Mouse (Mus musculus): ENCODE measurements at regions not wholly inside any gene's neighbourhood (a gene's known extent, or its start where the extent isn't known, plus 50 kb on each side); places are given as distances from the start of the nearest gene placed in this dataset.
"Not testable (repeated sequence)": the region's sequence is repeated elsewhere in the genome, so short reads cannot be mapped to it uniquely, and the experiment has no call there.

DNA sequence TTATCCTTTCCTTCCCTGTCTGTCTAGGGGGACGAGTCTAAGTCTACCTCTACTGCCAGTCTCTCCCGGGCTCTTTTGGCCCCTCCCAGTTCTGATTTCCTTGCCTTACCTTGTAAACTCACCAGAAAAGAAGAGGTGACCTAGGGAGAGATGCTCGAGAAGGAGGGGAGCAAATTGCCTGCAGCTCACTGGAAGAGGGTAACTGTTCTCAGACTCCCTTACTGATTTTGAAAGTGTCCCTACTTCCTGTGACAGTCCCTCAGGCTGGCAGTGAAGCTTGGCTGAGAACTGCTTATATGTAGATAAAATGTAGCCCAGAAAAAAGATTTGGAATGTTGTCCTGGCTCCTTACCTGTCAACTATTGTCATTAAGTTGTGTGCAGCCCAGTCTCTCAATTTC is 180.6 kb upstream of the Tab2 start:
- TF ChIP-seq CTCF (conservative IDR thresholded peaks at IDR 0.05), result no peak
- Histone ChIP-seq H3K4me3 (no peak overlapping the region), H3K27ac (no peak overlapping the region)
- DNase-seq (ENCODE audit: low spot score in 2 of 2), result no peak

DNA sequence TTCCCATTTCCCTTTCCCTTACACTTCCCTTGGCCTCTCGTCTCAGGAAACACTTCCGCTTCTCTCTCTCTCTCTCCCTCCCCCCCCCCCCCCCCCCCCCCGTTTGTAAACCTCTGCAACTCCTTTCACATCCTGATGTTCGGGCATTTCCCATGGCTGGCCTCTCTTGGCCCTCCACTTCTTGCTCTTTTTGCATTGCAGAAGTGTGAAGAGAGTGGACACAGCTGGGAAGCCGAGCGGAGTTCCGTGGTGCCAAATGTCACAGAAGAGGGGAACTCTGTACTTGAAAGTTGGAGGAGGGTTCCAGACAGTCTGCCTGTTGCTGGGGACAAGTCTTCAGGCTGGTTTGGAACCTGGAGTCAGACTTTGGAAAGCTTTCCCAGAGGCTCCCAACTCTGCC is 179.2 kb upstream of the Tab2 start:
- Histone ChIP-seq H3K4me3 (no peak overlapping the region), H3K27ac (no peak overlapping the region)

DNA sequence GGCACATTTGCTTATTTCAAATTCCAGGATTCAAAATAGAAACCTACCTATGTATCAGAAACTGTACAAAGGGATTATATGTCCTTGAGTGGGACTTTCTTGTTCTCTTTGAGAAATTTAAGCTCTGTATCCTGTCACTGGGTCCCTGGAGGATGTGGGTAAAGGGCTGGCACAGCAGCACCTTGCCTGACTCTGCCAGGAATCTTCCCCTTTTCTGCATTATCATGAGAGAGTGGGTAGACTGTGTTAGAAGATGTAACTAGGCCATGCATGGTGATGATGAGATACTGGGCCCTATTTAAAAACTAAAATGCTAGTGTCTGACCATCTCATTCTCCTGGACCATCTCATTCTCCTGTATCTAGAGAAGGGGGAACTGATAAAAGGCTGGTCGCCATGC is 178.4 kb upstream of the Tab2 start:
- TF ChIP-seq CTCF (conservative IDR thresholded peaks at IDR 0.05), result no peak
- Histone ChIP-seq H3K27ac (0 out of 2 replicates have a peak overlapping the region, but pooled peaks have one; percentile 28), H3K4me3 (no peak overlapping the region)
- no peak for DNase-seq (ENCODE audit: low spot score in 2 of 2)

More for the DNA sequence above, 179.2 kb upstream of the Tab2 start:
- no peak for TF ChIP-seq CTCF (conservative IDR thresholded peaks at IDR 0.05)
- no peak for DNase-seq (ENCODE audit: low spot score in 2 of 2)

DNA sequence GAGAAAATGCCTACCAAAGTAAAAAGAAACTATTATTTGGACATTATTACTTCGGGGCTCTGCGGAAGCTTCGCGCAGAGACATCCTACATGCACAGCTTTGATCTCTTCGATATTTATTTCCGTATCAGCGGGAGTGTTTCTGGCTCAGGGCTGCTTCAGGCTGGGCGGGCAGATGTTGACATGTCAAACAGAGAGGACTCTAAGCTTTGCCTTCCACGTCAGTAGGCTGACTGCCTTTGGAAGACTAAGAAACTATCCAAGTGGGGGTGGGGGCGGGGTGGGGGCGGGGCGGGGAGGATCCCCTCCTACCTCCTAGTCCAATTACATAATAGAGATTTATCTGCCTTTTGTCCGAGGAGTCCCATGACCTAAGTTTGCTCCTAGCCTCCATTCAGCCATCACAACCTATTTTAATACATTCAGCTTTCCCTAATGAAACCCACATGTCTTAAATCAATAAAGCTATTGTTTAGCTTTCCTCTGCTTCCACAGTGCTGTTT is 177.5 kb upstream of the Tab2 start:
- Histone ChIP-seq H3K4me3 (peak overlapping the region; percentile 23; the same call in 1 of the 2 replicates), H3K27ac (peak overlapping the region; percentile 28; the same call in 1 of the 2 replicates)
- DNase-seq (ENCODE audit: low spot score in 2 of 2), result no peak
- TF ChIP-seq CTCF (conservative IDR thresholded peaks at IDR 0.05), result no peak

DNA sequence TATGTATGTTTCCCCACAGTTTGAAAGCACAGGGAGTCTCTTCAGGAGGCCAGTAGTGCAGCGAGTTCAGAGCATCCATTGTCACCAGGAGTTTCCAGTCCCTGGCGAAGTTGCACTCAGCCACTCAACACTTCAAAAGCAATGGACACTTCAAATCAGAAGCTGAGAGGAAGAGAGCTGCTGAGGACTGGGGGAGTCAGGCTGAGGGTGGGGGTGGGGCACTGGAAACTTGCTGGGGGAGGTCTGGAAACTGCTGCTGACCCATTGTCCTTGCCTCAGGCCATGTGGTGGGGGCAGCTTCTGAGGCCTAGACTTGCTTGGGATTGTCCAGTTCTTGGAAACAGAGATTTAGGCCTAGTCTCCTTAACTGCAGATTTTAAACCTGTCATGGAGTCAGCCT is 176.8 kb upstream of the Tab2 start:
- no peak for DNase-seq (ENCODE audit: low spot score in 2 of 2)
- H3K4me3 ChIP-seq, result no peak overlapping the region
- peak overlapping the region; percentile 1; the same call in 1 of the 2 replicates for H3K27ac ChIP-seq
- no peak for TF ChIP-seq CTCF (conservative IDR thresholded peaks at IDR 0.05)

DNA sequence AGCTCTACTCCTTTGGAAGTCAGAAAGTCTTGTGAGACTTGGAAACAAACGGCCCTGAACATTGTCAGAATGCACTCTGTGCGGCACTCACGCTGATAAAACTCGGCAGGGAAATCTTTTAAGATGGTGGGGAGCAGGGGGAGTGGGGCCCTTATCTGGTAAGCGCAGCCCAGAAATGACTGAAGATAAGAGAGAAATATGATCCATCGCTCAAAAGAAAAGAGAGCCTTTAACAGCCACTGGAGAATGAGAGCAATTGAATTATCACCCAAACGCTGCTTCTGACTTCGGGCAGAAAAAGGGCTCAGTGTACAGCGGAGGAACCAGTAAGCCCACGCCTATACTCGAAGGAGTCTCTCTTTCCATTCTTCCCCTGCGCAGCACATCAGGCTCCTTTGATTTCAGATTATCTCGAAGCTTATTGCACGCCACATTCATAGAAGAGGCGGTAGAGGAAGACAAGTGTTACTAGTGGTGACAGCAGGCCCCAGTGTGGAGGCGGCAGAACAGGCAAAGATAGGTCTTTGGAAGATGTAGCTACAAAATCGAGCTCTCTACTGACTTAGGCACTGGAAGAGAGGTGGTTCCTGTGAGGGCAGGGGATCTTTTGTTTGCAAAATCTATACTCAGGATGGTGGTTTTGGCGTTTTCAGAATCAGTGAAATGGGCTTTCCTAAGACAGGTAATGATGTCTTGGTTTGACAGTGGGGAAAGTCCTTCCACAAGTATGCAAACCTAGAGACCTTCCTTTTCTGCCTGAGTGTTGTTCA is 174.6 kb upstream of the Tab2 start:
- Histone ChIP-seq H3K27ac (peak overlapping the region; percentile 78), H3K4me3 (no peak overlapping the region; the same call in 1 of the 2 replicates)
- no peak for TF ChIP-seq CTCF (conservative IDR thresholded peaks at IDR 0.05)
- DNase-seq (ENCODE audit: low spot score in 2 of 2), result peak; percentile 68 to 76

DNA sequence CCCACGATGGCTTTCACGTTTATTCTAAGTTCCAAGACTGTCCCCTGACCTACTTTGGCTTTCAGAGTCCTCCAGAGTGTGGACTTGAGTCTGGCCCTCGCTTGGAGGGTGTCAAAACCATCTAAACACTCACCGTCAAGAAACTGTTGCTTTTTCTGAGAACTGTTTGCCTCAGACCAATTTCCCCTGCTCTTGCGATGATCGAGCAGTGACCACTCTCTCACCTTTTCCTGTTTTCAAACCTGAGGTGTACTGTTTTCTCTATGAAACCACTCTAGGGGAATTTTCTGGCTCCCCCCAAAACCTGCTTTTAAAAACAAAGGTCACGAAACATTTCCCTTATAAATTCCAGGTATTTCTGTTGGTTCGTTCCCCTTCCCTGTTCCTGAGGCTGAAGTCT is 174.0 kb upstream of the Tab2 start:
- DNase-seq (ENCODE audit: low spot score in 2 of 2), result no peak
- no peak for TF ChIP-seq CTCF (conservative IDR thresholded peaks at IDR 0.05)
- Histone ChIP-seq H3K4me3 (no peak overlapping the region), H3K27ac (peak overlapping the region; percentile 78)

DNA sequence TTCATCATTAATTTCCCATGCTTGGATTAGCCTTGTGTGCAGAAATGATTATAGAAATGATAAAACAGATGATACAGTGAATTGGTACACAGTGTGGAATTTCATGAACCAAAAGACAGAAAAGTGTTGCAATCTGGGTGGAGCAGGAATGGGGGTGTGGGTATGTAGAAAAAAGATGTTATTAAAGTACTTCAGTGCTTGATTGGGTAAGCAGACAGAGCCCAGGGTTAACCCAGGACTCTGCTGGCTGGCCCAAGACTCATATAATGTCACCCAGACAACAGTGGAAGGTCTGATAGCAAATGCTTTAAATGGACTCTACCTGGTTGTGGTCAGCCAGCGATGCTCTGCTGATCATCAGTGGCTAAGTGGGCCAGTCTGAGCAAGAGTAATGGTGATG is 168.1 kb upstream of the Tab2 start:
- H3K4me3 ChIP-seq, result no peak overlapping the region
- DNase-seq (ENCODE audit: low spot score in 2 of 2), result no peak
- no peak for TF ChIP-seq CTCF (conservative IDR thresholded peaks at IDR 0.05)
- no peak overlapping the region for H3K27ac ChIP-seq

DNA sequence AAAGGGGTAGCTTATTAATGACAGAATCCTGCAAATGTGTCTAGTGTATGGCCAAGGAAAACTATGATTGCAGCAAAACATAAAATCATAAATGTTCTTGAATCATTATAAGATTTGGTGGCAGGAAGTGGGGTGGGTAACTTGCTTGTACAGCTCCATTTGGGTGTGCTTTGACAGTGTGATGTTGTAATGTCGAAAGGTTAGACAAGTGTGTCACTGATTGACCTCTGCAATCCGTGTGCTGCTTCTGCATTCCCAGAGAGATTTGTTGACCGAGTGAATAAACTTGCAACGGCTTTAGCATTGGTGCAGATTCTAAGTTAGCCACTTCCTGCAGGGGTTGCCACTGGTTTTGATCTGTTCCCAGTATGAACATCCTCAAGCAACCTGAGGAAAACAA is 165.9 kb upstream of the Tab2 start:
- DNase-seq (ENCODE audit: low spot score in 2 of 2), result no peak
- TF ChIP-seq CTCF (conservative IDR thresholded peaks at IDR 0.05), result no peak
- H3K4me3 ChIP-seq, result no peak overlapping the region

DNA sequence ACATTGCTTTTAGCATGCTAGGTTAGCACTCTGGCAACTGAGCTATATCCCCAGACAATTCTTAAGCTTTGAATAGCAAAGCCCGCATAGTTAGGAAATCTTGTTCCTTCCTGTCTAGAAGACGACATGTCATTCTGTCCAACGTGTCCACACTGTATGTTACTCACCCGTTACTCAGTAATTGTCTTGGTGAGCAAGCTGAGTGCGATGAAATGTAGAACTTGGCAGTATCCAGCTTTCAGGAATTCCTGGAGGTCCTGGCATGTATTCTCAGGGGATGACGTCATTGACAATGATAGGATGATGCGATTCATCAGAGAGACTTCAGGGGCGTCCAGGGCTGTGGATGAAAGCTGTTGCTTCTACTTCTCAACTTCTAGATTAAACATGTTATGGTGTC is 160.8 kb upstream of the Tab2 start:
- no peak overlapping the region for H3K4me3 ChIP-seq
- no peak for TF ChIP-seq CTCF (conservative IDR thresholded peaks at IDR 0.05)
- DNase-seq (ENCODE audit: low spot score in 2 of 2), result no peak
- H3K27ac ChIP-seq, result no peak overlapping the region

More for the DNA sequence above, 165.9 kb upstream of the Tab2 start:
- no peak overlapping the region for H3K27ac ChIP-seq

DNA sequence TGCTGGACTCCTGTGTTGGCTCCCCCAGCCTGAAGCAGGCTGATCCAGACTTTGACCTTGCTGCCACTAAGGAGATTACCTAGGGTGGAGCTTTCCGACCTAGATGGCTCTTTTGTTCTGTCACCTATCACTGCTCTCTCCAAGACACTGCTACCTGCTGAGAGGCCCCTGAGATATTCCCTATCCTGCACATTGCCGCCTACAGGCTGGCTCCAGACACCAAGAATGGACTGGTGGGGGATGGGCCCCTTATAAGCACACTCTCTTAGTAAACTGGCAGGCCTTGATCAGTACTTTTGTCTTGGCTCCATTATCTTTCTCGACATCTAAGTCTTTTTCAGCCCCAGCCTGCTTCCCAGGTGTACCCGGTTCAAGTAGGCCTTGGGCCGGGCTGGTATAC is 158.9 kb upstream of the Tab2 start:
- not testable (repeated sequence) for H3K27ac ChIP-seq; H3K4me3 ChIP-seq; DNase-seq (ENCODE audit: low spot score in 2 of 2)

DNA sequence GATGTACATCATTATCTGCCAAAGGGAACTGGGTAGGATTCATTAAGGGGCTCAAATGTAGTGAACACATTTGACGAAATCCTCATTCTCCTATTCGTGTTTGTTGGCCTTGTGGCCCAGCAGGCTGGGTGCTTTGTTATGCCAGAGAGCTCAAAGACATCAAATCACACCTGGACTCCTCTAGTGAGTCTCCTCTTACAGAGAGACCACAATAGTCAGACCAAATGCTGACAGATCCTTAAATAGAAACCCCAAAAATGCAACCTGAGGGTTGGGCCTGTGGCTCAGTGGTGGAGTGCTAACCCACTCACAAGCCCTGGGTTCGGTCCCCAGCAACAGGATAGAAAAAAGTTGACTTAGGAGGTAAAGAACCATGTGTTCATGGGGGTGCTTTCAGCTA is 158.5 kb upstream of the Tab2 start:
- no peak for TF ChIP-seq CTCF (conservative IDR thresholded peaks at IDR 0.05)

DNA sequence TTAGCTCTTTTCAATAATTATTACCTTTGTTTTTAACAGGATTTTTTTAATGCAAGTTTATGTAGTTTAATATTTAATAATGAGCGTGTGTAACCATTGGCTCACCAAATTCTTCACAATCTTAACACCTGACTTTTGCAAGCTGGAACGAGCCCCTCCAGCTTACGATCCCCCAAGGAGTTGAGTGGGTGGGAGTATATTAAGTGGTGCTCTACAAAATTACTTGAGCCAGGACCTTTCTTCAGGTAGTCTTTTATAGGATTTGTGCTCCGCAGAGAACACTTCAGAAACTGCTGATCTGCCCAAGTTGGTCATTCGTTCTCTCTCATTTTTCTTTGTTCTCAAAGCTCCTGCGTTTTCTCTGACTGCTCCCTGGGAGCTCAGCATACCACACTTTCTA is 144.5 kb upstream of the Tab2 start:
- TF ChIP-seq CTCF (conservative IDR thresholded peaks at IDR 0.05), result no peak
- no peak overlapping the region for H3K4me3 ChIP-seq
- no peak overlapping the region for H3K27ac ChIP-seq
- no peak for DNase-seq (ENCODE audit: low spot score in 2 of 2)

More for the DNA sequence above, 158.5 kb upstream of the Tab2 start:
- Histone ChIP-seq H3K4me3 (no peak overlapping the region), H3K27ac (no peak overlapping the region)
- no peak for DNase-seq (ENCODE audit: low spot score in 2 of 2)

DNA sequence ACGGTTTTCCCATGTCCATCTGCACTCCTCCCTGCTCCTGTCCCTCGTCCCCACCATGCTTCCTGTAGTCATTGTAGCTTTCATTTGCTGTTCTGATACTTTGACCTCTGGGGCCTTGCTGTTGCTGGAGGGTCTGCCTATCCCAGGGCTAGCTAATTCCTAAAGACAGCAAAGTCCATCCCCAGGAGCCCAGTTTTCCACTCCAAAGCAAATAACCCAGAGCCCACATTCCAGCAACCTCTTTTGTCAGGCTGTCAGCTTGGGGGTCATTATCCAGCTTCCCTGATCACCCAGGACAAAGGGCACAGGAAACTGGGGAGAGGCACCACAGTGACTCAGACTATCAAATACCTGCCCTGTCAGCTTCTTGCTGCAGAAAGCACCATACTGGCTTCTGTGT is 139.9 kb upstream of the Tab2 start:
- no peak overlapping the region for H3K27ac ChIP-seq
- no peak overlapping the region for H3K4me3 ChIP-seq
- DNase-seq (ENCODE audit: low spot score in 2 of 2), result no peak
- TF ChIP-seq CTCF (conservative IDR thresholded peaks at IDR 0.05), result no peak

All from layer of hippocampus, adult 2 months (tissue).